Mouse (Mus musculus) cerebellum, adult 9-11 months (tissue): ENCODE measurements around the gene Mapkapk2.

ENCODE experiments used
- DNase-seq: peaks from one replicate; pipeline ENCODE4 v3.0.0; 2022

Gene Mapkapk2

DNA sequence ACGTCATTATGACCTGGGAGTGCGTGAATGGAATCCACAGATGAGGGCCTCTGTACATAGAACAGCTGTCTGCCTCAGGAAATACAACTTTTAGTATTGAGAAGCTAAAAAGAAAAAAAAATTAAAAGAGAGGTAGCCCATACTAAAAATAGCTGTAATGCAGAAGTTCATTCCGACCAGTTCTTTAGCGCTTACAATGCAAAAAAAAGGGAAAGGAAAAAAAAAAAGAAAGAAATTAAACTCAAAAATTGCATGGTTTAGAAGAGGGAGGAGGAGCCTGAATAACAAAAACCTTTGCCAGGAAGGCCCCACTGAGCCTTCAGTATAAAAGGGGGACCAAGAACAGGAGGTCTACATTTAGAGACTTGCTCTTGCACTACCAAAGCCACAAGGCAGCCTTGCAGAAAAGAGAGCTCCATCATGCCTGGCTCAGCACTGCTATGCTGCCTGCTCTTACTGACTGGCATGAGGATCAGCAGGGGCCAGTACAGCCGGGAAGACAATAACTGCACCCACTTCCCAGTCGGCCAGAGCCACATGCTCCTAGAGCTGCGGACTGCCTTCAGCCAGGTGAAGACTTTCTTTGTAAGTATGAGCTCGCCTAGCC, 78.0 kb downstream of the Mapkapk2 start, which contains the start of gene Il10:
TSS of gene Il10 (plus strand) at position 354 of the 607 bp plus-strand sequence.
- no peak for DNase-seq

- no peak for DNase-seq
Observed at GRCm38 (mm10) chr1:131015879-131016278, 81.7 kb downstream of the Mapkapk2 start.

DNA sequence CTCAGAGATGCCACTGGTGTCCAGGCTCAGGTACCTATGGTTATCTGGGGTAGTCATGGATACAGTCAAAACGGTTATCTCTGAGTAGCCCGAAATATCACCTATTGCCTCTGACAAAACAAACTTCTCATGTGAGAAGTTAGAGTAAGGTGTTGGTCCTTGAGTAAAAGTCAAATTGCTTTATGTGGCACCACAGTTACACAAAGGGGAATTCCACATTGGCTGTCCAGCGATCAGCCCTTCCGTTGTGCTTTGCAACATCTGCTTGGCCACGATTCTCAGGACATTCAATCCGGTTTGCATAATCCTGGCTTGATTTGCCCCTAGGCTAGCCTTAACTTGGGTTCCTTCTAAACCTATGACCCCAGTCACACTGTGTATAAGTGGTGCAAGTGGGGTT, 82.3 kb downstream of the Mapkapk2 start:
- no peak for DNase-seq

DNA sequence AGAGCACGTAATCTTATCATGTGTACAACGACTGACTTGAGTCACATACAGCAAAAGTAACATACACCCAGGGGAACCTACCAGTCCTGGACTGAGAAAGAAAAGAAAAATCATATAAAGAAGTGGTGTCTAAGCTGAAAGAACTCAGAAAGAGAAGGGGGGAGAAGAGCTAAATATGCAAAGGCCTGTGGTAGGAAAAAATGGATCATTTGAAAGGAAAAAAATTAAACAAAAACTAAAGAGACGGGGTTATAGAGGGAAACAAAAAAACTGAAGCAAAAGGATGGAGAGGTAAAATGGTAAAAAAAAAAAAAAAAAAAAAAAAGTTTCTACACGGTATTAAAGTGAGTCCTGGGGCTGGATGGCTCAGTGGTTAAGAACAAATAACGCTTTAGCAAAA, 83.7 kb downstream of the Mapkapk2 start:
- DNase-seq = no peak

DNA sequence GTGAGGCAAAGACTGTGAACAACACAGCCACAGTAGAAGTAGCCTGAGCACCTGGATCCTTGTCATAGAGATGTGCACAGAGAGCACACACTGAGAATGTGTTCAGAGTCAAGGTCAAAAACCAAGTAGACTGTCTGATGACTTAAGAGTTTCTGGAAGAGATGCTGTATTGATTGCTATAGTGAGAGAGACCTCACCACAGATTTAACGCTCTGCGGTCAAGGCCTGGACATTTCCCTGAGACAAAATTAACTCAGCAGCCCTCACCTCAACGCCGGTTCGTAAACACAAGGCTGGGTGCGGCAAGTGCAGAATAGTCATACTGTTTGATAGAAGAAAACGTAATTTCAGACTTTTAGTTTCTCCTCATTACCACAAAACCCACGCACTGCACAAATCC, 85.1 kb downstream of the Mapkapk2 start:
- no peak for DNase-seq

DNA sequence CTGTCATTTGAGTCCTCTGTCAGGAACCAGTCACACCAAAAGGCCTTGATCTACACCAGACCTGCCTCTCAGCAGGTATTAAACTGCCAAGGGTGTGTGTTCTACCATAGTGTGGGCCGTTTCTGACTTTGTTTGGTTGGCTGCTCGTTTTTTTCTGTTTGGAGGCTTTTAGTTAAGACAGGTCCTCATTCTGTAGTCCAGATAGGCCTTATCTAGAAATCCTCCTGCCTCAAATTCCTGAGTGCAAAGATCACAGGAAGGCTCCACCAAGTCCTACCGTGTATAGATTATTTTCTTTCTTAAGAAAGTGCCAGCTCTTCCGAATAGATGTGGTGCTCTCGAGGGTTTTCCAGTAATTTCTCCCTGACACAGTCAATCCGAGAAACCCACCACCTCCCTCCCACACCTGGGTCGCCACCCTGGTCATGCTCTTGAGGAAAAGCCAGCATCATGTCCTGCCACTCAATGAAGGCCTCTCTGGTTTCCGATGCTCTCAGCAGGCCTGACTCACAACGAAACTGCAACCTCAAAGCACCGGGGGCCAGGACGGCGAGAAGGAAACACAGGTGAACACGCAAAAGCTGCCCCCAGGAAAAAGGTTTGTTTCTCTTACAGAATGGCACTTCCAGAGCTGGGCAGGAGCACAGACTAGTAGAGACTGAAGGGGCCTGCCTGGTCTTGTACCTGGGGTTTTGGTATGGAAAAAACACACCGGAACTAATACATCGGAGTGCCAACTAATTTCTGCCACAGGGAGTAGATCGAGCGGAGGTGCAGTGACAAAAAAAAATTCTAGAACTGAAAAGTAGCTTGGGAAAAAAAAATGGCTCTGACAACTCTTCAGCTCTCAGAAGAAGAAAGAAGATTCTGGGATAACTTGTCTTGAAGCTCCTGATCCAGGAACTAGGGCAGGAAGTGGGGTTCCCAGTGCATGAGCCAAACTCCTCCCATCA, 87.1 kb downstream of the Mapkapk2 start:
- no peak for DNase-seq

- DNase-seq = no peak
Observed at GRCm38 (mm10) chr1:131006069-131006468, 91.6 kb downstream of the Mapkapk2 start.
